Mouse (Mus musculus) A20 (cell line): Measurements from ENCODE around the gene Vamp4.

Source experiments
- DNase-seq: peaks from one replicate; pipeline ENCODE4 v3.0.0-alpha.2; 2011; ENCODE audit warnings: low read depth, low spot score

The Vamp4 gene

DNA sequence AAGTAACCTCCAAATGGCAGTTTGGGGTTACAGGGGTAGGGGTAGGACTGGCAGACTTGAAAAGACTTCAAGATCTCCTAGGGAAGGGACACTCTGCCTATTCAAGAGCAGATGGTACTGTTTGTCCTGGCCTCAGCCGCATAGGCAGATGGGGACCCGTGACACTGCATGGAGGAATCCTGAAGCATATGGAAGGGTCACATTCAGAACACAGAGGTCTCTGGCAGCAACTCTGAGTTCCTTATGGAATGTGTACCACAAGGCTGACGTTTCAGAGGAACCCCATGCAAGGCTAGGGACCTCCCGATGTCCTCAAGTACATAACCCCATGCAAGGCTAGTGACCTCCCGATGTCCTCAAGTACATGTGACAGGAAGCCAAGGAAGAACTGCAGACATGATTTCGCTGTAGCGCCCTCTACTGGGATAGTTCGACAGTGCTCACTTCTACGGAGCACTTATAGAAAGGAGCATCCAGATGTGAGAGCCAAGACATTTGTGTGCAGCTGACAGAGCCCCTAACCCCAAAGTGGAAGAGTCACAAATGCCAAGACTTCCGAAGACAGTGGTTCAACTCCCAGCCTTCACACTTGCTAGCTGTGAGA is 75.9 kb downstream of the Vamp4 start:
- peak; percentile 59 for DNase-seq

GRCm38 (mm10) chr1:162648416-162648815 is 78.1 kb downstream of the Vamp4 start:
- no peak for DNase-seq
